In the genomic region with DNA sequence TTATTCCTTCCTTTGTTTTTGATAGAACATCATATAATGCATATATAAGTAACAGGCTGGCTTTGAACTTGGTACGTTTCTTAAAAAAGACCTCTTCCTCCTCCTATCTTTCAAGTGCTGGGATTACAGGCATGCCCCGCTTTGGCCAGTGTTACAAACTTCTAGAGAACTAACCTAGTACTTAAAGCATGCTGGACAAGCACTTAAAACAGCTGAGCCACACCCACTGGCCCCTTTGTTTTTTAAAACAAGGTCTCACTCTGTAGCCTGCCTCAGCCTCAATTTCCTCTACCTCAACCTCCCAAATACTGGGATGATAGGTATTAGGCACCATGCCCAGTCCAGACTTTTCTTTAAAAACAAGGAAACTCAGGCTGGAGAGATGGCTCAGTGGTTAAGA, we compare ENCODE assay signal across 27 mouse cellular contexts. TPM values are rescaled to one million over a fixed set of nuclear protein-coding genes. Genes with fewer than 3 reads are reported as not detected.
"Had no signal": no experiment of that assay in that cellular context is flagged by ENCODE, and none has a peak within 500 bp of the region (broad histone marks: within the 10 kb centered on the region; RNA-seq: fewer than 3 reads in every experiment).

No protein-coding gene starts in this region.

- H3K27ac ChIP-seq: gastrocnemius, adult 2 months; heart, embryonic 10.5 days; hindbrain, embryonic 10.5 days; hindbrain, embryonic 12.5 days; hindbrain, embryonic 14.5 days; intestine, embryonic 15.5 days; layer of hippocampus, adult 2 months; left cerebral cortex, adult 2 months; limb, embryonic 10.5 days; limb, embryonic 12.5 days; liver, embryonic 13.5 days had no signal

- H3K36me3 ChIP-seq: heart, embryonic 10.5 days; heart, embryonic 12.5 days; hindbrain, embryonic 10.5 days; hindbrain, embryonic 12.5 days; intestine, embryonic 15.5 days; limb, embryonic 10.5 days; limb, embryonic 12.5 days; liver, embryonic 13.5 days had no signal

- H3K4me2 ChIP-seq: heart, embryonic 12.5 days; hindbrain, embryonic 12.5 days; hindbrain, embryonic 14.5 days; intestine, embryonic 15.5 days; limb, embryonic 12.5 days; liver, embryonic 11.5 days; liver, embryonic 13.5 days had no signal

- DNase-seq: gastrocnemius, adult 2 months; gastrocnemius, postnatal 10 days; gastrocnemius, postnatal 25 days; heart, adult 18-20 months; heart, postnatal 10 days; heart, postnatal 4 days; kidney, adult 18-20 months; kidney, adult 8-10 months; kidney, postnatal 10 days; kidney, postnatal 25 days; kidney, postnatal 4 days; liver; liver, embryonic 13.5 days had no signal

- ATAC-seq: hindbrain, embryonic 16.5 days; inflammation-experienced regulatory T-cells, adult 6 months; intestine, embryonic 15.5 days; intestine, postnatal 0 days had no signal

- H3K27me3 ChIP-seq: hindbrain, embryonic 12.5 days; intestine, embryonic 15.5 days; limb, embryonic 12.5 days had no signal

- H3K4me3 ChIP-seq: gastrocnemius, adult 2 months; heart, embryonic 10.5 days; heart, embryonic 12.5 days; hindbrain, embryonic 10.5 days; hindbrain, embryonic 12.5 days; intestine, embryonic 15.5 days; layer of hippocampus, adult 2 months; left cerebral cortex, adult 2 months; limb, embryonic 10.5 days; limb, embryonic 12.5 days; liver, embryonic 13.5 days had no signal

- H3K9me3 ChIP-seq: heart, embryonic 10.5 days; heart, embryonic 12.5 days; hindbrain, embryonic 10.5 days; hindbrain, embryonic 12.5 days; intestine, embryonic 15.5 days; limb, embryonic 10.5 days; limb, embryonic 12.5 days; liver, embryonic 13.5 days had no signal

- H3K9ac ChIP-seq: heart, embryonic 12.5 days; hindbrain, embryonic 12.5 days; hindbrain, embryonic 14.5 days; intestine, embryonic 15.5 days; limb, embryonic 12.5 days; liver, embryonic 13.5 days had no signal

RNA-seq across cellular contexts. Expression of gene Gpr179, which starts 2.8 kb away (rescaled TPM):
- polyA plus RNA-seq: liver, embryonic 13.5 days had no signal
